Mouse (Mus musculus) G1E (cell line): ENCODE results near the gene Fam71a.

Source experiments
- CTCF ChIP-seq: IDR thresholded peaks from 2 replicates; pipeline ENCODE4 v1.5.1; 2012; ENCODE audit warnings: low read depth, low read length, inconsistent platforms, mixed read lengths
- POLR2AphosphoS5 ChIP-seq: IDR thresholded peaks from 2 replicates; pipeline ENCODE4 v1.6.1; 2012; ENCODE audit warnings: low read depth, low read length, inconsistent platforms; ENCODE audit not compliant: insufficient replicate concordance
- TAL1 ChIP-seq: conservative IDR thresholded peaks from 2 replicates; pipeline ENCODE4 v1.6.1; 2012; ENCODE audit warnings: low read depth, low read length, inconsistent platforms, mixed read lengths

DNA sequence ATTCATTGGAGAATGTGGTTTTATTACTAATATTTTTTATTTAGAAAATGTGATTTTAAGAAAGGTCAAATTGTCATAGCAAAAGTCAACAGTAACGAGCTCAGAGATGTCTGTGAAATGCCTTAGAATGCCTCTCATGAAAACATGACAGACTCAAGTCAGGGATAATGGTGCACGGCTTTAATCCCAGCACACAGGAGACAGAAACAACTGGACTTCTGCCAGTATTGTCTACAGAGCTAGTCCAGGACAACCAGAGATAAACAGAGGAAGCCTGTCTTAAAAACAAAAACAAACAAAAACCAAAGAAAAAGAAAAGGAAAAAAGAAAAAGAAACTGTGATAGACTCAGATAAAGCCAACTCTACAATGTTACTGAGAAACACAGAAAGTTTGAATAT, 46.5 kb upstream of the Fam71a start:
- no peak for TF ChIP-seq CTCF
- no peak for TF ChIP-seq TAL1
- TF ChIP-seq POLR2AphosphoS5: no peak
